Mouse (Mus musculus) kidney, postnatal 14 days (tissue): ENCODE data around the gene Vcl.
A peak's percentile ranks its signal among the peaks of the same experiment; 100 is the strongest.

Experiments
- DNase-seq: peaks from one replicate; pipeline ENCODE4 v3.0.0; 2022; ENCODE audit warnings: mixed read lengths

Gene Vcl

DNA sequence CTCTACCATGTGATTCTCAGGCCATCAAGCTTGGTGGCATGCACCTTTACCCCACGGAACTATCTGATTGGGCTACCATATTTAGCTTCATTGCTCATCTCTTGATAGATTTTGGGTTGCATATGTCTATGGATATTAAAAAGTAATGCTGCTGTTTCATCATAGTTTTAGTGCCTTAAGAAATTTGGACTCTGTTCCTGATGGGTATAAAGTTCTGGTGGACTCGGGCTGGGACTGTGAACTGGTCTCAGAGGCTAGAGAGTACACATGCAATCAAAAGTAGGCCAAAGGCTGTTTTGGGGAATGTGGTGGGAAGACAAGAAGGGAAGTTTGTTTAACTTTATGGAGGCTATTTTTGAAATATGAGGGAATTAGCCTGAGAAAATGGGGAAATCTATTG, 16.1 kb downstream of the Vcl start:
- DNase-seq = no peak

DNA sequence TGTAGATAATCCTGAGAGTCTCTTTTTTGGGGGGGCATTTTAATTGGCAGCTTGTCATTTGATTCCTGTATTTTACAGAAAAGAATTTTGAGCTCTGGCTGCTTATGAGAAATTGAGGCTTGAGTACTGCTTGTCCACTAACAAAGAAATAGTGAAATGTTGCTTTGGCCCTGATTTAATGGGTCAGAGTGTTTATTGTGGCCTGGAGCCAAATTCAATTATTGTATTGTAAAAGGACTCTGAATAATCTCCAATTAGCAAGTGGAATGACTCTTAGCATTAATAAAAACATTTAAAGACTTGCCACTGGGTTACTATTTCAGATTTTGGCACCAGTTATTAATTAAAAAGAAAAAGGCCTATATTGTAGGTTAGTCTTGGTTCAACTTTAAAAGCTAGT, 26.8 kb downstream of the Vcl start:
- DNase-seq = no peak

GRCm38 (mm10) chr14:20958971-20959370, 29.8 kb downstream of the Vcl start:
- DNase-seq = no peak

GRCm38 (mm10) chr14:20962466-20962865, 33.3 kb downstream of the Vcl start:
- no peak for DNase-seq

GRCm38 (mm10) chr14:20962906-20963305, 33.7 kb downstream of the Vcl start:
- no peak for DNase-seq

GRCm38 (mm10) chr14:20963863-20964262, 34.7 kb downstream of the Vcl start:
- no peak for DNase-seq

DNA sequence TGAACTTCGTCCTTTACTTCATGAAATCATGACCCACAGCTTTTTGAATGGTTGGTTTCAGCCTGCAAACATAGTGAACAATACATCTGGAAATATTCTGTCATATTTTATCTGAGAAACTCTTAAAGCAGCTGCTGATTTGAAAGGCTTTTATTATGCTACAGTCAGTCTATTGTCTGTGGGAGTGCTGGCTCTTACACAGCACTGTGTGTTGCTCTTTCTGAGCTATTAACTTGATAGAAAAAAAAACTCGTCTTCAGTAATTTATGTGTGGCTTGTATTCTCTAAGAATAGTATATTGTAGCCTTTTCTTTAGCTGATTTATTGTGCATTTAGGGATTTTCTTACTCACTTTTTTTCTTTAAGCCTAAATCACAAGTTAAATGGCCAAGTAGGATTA, 35.1 kb downstream of the Vcl start:
- DNase-seq = no peak

- no peak for DNase-seq
Observed at GRCm38 (mm10) chr14:20966959-20967670, 37.9 kb downstream of the Vcl start.

GRCm38 (mm10) chr14:20969066-20969465, 39.9 kb downstream of the Vcl start:
- DNase-seq = no peak

DNA sequence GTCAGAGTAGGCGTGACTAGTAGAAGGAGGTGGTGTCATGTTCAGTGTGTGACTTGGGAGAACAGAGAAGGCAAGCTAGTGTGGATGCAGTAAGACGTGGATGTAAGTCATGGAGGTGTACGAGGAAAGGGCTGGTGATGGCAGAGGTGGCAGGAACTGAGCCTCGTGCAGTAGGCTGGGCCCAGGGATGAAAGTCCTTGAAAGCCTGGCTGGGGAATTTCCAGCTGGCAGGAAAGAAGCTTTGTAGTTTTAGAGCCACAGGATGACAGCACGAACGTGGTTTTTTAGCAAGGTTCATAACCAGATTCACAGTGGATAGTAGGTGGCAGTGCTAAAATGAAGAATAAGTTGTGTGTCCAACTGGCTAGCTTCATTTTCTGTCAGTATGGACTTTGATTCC, 41.2 kb downstream of the Vcl start:
- peak; percentile 39 for DNase-seq

DNA sequence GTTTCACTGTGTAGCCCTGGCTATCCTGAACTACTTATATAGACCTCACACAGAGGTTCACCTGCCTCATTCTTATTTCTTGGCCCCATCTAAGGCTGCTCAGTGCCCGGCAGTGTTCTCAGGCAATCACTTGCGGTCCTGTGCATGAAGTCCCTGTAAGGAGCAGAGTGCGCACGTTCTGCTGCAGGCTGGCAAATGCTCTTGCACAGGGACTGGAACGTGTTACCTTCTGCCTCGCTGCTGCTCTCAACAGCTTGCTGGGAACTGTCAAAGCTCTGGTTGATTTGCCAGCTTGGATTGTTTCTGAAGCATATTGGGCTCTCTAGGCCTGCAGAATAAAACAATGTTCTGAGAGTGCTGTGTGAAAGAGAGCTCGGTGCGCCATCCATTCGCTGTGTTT, 41.7 kb downstream of the Vcl start:
- no peak for DNase-seq

GRCm38 (mm10) chr14:20973821-20974220, 44.6 kb downstream of the Vcl start:
- DNase-seq = no peak

GRCm38 (mm10) chr14:20976741-20977140, 47.5 kb downstream of the Vcl start:
- no peak for DNase-seq

DNA sequence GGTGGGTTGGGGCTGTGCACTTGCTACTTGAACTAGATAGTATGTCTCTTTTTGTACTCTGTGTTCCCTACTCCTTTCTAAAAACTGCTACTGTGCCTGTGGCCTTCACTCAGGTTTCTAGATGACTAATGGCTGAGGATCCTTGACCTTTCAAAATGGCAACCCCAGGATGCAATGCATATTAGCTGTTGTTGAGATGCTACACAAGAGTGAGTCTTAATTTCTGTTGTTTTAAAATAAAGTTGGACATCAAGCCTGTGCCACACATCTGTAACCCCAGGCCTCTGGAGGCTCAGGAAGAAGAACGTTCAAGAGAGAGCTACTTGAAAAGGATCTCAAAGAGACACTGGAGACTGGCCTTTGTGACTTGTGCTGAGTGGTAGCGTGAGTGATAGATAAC, 48.5 kb downstream of the Vcl start:
- DNase-seq = no peak

GRCm38 (mm10) chr14:20983832-20984231, 54.6 kb downstream of the Vcl start:
- DNase-seq = peak; percentile 88

DNA sequence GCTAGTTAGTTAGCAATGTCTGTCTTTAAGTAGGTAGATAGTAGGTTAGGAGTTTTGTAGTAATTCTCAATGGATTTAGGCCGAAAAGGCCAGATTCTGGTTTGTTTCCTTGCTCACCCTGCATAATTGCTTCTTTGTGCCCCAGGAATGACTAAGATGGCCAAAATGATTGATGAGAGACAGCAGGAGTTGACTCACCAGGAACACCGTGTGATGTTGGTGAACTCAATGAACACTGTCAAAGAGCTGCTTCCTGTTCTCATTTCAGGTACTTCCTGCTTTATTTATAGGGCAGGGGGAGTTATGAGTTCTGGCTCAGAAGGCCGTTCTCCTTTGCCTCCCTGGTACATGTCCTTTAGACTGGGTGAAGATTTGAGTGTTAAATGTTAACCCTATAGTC, 56.3 kb downstream of the Vcl start:
- DNase-seq = peak; percentile 17

DNA sequence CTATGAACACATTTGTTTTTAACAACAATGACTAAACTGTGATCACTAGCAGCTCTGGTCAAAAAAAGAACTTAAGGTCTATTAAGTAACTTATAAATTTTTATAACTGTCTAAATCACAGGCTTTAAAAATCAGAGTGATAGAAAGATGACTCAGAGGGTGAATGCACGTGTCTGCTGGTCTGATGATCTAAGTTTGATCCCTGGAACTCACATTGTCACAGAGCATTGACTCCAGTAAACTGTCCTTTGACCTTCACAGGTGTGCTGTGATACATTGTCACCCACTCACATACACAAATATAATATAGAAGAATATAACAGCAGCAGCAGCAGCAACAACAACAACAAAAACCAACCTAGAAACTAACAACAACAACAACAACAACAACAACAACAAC, 62.3 kb downstream of the Vcl start:
- no peak for DNase-seq

DNA sequence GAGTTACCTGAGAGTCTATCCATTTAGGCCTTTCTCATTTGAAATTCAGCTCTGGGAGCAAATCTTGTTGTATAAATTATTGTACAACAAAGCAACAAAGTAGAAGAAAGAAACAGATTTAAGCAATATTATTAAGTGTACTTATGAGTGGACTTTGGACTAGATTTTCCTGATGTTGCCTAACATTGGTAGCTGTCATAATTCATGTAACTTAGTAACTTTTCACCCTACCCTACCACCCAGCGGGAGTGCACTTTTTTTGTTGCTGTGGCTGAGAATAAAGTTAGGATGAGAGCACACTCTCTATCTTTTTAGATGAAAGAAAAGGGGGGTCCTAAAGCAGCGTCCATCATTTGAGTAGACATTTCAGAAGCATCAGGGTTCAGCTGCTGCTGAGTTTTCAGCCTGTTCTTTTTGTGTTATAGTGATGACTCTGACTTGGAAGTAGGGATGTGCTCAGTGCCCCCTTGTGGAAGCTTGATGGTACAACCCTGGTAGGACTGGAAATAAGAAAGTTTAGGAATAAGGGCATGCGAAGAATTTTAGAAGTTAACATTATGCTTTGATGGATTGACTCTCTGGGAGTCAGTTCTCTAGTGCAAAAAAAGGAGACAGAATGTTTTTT, 64.0 kb downstream of the Vcl start:
- DNase-seq = peak; percentile 70

DNA sequence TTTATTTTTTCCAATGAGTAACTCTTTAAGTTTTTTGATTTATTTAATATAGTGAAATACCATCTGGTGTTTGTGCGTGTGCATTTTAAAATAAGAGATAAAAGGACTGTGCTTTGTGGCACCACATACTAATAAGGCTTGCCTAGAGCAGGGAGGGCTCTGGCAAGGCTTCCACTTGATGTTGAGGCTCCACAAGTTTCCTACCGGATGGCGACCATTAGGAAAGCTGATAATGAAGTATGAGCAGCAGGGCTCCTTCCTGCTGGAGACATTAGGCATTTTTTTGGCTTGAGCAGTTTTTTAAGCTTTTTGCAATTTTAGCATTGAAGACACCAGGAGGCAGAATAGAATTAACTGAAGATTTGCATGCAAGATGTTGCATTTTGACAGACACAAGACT, 65.3 kb downstream of the Vcl start:
- DNase-seq = peak; percentile 17

GRCm38 (mm10) chr14:20995497-20995896, 66.3 kb downstream of the Vcl start:
- no peak for DNase-seq

DNA sequence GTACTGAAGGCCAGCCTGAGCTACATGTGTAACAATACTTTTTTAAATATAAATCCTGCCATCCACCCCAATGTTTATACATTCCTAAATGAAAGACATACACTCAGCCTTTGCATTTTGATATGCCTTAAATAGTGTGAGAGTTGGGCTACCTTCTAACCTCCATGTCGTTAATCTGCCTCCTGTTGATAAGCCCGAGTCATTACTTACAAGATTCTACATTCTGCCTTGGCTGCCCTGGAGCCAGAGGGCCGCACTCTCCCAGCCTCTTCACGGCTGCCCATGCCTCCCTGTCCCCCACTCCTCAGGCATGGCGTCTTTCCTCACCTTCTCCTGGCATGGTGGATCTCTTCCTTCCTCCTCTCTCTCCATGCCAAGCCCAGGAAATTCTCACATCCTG, 67.2 kb downstream of the Vcl start:
- DNase-seq = no peak

DNA sequence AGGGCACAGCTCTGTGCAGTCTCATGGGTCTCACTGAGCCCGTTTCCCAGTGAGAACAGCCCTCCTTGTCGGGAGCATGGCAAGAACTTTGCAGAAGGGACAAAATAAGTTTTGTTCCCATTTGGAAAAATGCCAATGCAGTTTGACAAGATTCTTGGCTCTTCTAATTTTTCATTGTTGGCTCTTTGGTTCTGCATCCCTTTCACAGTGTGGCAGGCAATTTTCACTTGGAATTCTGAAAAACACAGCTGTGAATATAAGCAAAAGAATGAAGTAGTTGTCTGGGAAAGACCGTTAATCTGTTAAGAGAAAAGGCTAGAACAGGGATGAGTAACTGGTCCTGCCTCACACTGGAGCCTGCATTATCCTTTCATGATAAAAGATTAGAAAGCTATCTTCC, 68.3 kb downstream of the Vcl start:
- no peak for DNase-seq

GRCm38 (mm10) chr14:20999617-21000016, 70.4 kb downstream of the Vcl start:
- no peak for DNase-seq

DNA sequence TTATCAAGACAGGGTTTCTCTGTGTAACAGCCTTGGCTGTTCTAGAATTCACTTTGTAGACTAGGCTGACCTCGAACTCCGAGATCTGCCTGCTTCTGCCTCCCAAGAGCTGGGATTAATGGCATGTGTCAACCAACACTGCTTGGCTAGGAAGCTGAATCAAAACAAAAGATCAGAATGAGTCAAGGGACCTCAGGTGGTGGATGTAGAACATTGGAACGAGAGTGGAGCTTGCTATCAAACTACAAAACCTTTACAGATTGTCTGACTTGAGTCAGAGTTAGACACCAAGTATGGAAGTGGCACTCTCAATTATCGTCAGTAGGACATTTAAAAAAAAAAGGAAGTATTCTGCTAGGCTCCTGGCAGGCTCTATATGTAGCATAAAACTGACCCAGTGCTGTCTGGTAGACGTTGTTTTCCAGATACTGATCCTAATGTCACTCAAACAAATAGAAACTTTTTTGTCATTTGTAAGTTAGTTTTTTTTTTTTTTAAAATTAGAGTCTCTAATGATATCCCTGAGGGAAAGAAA, 84.7 kb downstream of the Vcl start:
- no peak for DNase-seq

GRCm38 (mm10) chr14:21017871-21018270, 88.7 kb downstream of the Vcl start:
- DNase-seq = no peak
